Mouse (Mus musculus) urinary bladder, postnatal 10 days (tissue): ENCODE measurements around the gene Ap2b1.
"Not testable (repeated sequence)": the region's sequence is repeated elsewhere in the genome, so short reads cannot be mapped to it uniquely, and the experiment has no call there.

Experiments
- DNase-seq: peaks from one replicate; pipeline ENCODE4 v3.0.0; 2022; ENCODE audit warnings: low spot score

The Ap2b1 gene

GRCm38 (mm10) chr11:83301431-83301831, 2.6 kb downstream of the Ap2b1 start:
- DNase-seq = no peak

DNA sequence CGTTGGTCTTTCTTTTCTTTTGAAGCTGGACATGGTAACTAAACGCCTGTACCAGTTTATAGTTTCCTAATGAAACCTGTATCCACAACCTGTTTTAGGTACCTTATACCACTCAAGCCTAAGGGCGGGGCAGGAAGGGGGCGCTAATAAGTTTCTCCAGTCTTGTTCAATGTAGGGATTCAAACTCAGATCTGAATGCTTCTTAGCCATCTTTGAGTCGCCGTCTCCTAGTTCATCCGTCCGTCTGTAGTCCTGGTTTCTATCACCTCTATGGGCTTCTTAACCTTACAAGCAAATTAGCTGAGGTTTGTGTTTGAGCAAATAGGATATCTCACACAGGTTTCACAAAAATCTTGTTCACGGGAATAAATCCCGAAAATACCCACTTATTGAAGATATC, 3.3 kb downstream of the Ap2b1 start:
- DNase-seq = no peak

- DNase-seq = peak; percentile 87
Measured at GRCm38 (mm10) chr11:83302526-83303251, 3.9 kb downstream of the Ap2b1 start, which contains the start of gene Pex12. Pex12 (minus strand) TSS chr11:83302586.

GRCm38 (mm10) chr11:83303751-83304150, 4.9 kb downstream of the Ap2b1 start:
- DNase-seq = no peak

GRCm38 (mm10) chr11:83304485-83304884, 5.7 kb downstream of the Ap2b1 start:
- DNase-seq = no peak

- no peak for DNase-seq
Measured at GRCm38 (mm10) chr11:83306700-83307253, 8.0 kb downstream of the Ap2b1 start.

DNA sequence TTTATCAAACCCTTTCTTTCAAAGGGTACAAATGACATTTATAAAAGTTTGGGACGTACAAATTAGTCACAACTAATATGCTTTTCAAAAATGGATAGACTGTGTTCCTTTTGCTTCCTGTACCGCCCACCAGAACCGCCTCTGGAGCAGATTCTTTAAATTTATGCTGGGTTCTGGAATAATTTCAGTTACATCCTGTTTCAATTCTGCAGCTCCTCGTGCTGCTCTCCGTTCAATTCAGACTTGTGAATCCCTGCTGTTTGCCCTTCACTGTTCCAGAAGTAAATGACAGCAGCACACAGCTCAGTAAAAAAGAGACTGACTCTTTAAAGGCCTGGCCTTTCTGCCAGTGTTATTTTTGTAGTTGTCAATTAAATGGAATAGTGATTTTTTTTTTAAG, 13.6 kb downstream of the Ap2b1 start:
- no peak for DNase-seq

- DNase-seq = no peak
Measured at GRCm38 (mm10) chr11:83319048-83319447, 20.2 kb downstream of the Ap2b1 start.

DNA sequence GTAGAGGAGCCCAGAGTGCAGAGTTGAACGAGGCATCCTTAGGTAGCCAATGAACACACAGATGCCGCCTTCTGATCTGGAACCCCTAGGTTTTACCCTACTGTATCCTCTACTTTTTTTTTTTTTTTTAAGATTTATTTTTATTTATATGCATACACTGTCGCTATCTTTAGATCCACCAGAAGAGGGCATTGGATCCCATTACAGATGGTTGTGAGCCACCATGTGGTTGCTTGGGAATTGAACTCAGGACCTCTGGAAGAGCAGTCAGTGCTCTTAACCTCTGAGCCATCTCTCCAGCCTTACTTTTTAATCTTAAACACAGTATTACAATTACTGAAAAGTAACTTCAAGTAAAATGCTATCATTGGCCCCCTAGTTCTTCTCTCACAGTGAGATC, 27.9 kb downstream of the Ap2b1 start:
- not testable (repeated sequence) for DNase-seq

- no peak for DNase-seq
Measured at GRCm38 (mm10) chr11:83327427-83327826, 28.6 kb downstream of the Ap2b1 start.

DNA sequence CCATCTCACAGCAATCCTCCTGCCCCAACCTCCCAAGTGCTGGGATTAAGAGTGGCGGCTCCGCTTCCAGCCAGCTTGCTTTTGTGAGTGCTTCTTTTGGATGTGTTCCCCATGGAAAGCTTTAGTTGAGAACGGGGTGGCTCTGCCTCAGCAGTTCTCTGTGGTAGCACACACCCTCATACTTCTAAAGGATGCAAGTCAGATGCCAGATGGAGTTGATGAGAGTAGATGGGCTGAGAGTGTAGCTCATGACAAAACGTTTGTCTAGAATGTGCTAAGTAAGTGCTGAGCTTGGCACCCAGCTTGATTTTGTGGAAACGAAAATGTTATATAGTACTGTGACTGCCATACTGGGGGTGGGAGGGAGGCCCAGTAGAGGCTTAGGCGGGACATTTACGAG, 37.0 kb downstream of the Ap2b1 start:
- no peak for DNase-seq

DNA sequence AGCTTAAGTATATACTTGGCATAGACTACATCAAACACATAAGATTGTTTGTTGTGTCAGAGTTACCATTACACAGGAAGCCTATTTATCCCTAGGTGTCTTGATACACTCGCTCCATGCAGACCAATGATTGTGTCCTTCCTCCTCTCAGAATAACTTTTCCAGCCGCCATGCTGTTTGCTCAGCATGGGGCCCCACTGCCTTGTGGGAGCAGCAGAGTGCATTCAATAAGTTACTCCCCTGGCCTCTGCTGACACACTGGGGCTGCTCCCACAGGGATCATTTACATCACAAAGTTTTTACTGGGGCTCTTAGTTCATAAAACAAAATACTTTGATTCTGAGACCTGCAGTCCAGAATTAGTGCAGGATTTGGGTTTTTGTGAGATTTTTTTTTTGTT, 40.9 kb downstream of the Ap2b1 start:
- DNase-seq = no peak

GRCm38 (mm10) chr11:83341716-83342245, 43.0 kb downstream of the Ap2b1 start:
- DNase-seq = no peak

- no peak for DNase-seq
Measured at GRCm38 (mm10) chr11:83355428-83355827, 56.6 kb downstream of the Ap2b1 start.

- no peak for DNase-seq
Measured at GRCm38 (mm10) chr11:83357421-83357820, 58.6 kb downstream of the Ap2b1 start.

GRCm38 (mm10) chr11:83364656-83365055, 65.8 kb downstream of the Ap2b1 start:
- no peak for DNase-seq

DNA sequence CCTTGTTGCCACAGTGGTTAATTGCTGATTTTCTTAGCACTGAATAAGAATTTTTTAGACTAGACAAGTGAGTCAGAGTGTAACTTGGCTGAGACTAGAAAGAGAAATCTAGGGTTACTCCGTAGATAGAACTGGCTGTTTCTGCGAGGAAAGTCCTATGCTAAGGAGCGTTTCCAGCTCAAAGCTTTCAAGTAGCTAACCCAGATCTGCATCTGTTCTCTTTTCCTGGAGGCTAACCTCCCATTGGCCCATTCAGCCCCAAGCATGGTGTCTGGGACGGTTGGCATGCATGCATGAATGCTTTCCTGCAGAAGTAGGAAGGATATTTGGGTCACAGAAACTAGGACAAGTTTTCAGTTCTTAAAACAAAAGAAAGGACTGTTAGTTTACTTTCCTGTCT, 72.4 kb downstream of the Ap2b1 start:
- DNase-seq = no peak

- DNase-seq = no peak
Measured at GRCm38 (mm10) chr11:83379745-83380341, 81.0 kb downstream of the Ap2b1 start.

DNA sequence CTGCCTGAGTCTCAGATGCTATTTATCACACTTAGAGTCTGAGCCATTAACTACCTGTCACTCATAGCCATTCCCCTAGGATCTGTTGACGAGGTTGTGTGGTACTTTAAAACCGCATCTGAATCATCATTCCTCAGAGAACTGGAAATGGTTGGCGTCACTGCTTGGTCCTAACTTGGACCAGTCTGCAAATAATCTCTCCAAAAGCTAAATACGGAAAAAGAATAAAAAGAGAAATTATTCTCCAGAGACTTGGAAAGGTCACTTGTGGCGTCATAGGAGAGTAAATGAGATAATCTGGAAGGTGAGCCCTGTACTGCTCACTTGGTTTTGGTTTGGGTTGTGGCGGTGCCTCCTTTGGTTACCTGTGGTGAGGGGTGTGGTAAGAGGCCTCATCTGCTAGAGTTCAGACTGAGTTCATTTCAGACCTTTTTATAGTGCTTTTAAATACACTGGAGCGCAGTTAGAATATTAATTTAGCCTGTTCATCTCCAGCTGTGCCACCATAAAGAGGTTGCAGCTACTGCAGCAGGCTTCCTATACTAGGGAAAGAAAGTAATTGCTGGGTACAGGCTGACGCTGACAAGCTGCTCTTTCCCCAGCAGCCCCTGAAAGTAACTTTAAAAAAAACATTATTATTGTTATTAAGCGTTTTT, 84.2 kb downstream of the Ap2b1 start:
- no peak for DNase-seq

DNA sequence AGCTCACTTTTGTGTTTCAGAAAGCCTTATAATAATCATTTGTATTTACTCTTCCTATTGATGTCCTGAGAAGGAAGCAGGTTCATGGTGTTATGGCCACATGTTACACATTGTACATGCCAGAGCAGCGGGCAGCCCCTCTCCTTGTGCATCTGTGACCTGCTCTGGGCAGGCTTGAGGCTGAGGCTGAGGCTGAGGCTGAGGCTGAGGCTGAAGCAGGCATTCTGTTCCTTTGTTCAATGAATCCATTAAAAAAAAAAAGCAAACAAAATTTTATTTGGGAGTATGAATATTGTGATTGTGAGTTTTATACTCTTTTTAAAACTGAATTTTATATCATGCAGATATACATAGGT, 84.7 kb downstream of the Ap2b1 start:
- no peak for DNase-seq

DNA sequence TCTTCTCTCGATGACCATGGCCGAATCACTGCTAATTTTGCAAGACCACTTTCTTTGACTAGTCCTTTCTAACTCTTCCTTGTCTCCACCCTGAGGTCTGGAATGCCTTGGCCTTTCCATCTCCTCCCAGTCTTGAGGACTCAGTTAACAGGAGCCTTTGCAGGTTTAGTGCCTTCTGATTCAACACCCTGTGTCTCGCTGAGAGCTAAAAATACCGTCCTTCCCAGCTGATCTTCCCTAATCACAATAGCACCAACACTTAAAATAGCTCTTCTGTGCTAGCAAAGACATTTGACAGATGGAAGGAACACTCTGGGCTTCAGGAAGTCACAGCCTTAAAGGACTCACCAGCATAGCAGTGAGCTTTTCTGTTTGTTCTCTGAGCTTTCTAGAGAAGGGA, 94.2 kb downstream of the Ap2b1 start:
- no peak for DNase-seq

- DNase-seq = no peak
Measured at GRCm38 (mm10) chr11:83394802-83395439, 96.1 kb downstream of the Ap2b1 start.
